Mouse (Mus musculus) kidney, embryonic 14.5 days (tissue): Measurements from ENCODE around the gene Drd3. TPM values are rescaled to one million over a fixed set of nuclear protein-coding genes. Genes with fewer than 3 reads are reported as not detected.
A peak's percentile ranks its signal among the peaks of the same experiment; 100 is the strongest.

Source experiments
- ATAC-seq: fragments of 200-750 bp; cut with Nextera tagmentation; 2 replicates; pipeline ENCODE4 v1.8.0; 2017; ENCODE audit warnings: moderate number of reproducible peaks, mild to moderate bottlenecking, moderate TSS enrichment, moderate library complexity; ENCODE audit not compliant: low FRiP score, low TSS enrichment
- H3K27ac ChIP-seq: fragments of 300-500 bp; sonication (generic); 2 replicates; pipeline ENCODE4 v1.5.1; 2014; ENCODE audit warnings: low read depth, mild to moderate bottlenecking, low read length, moderate library complexity, mixed read lengths
- H3K27me3 ChIP-seq: fragments of 300-500 bp; sonication (generic); 2 replicates; pipeline ENCODE4 v1.6.1; 2014; ENCODE audit warnings: mild to moderate bottlenecking, low read length; ENCODE audit not compliant: control insufficient read depth, insufficient read depth
- H3K36me3 ChIP-seq: fragments of 300-500 bp; sonication (generic); 2 replicates; pipeline ENCODE4 v1.6.1; 2014; ENCODE audit warnings: low read length, mixed read lengths; ENCODE audit not compliant: control insufficient read depth, insufficient read depth
- H3K4me1 ChIP-seq: fragments of 300-500 bp; sonication (generic); 2 replicates; pipeline ENCODE4 v1.6.1; 2014; ENCODE audit warnings: low read length, mixed read lengths; ENCODE audit not compliant: control insufficient read depth, insufficient read depth
- H3K4me2 ChIP-seq: fragments of 300-500 bp; sonication (generic); replicated peaks from 2 replicates; pipeline ENCODE4 v1.6.1; 2014; ENCODE audit warnings: low read depth, mild to moderate bottlenecking, low read length
- H3K4me3 ChIP-seq: fragments of 300-500 bp; sonication (generic); 2 replicates; pipeline ENCODE4 v1.5.1; 2014; ENCODE audit warnings: mild to moderate bottlenecking, low read length
- H3K9ac ChIP-seq: fragments of 300-500 bp; sonication (generic); 2 replicates; pipeline ENCODE4 v1.6.1; 2014; ENCODE audit warnings: low read depth, mild to moderate bottlenecking, low read length, moderate library complexity
- H3K9me3 ChIP-seq: fragments of 300-500 bp; sonication (generic); 2 replicates; pipeline ENCODE4 v1.6.1; 2016; ENCODE audit warnings: low read length; ENCODE audit not compliant: control insufficient read depth
- WGBS: fragments of 180-500 bp; shearing (Covaris S2); extraction: QIAGEN DNeasy Blood & Tissue Kit; methylation state at CpG from one replicate; pipeline ENCODE4 v1.1.7; 2014; 5-methylcytosine and 5-hydroxymethylcytosine counted together
- polyA plus RNA-seq: library from polyadenylated mRNA; unstranded; fragments of >200 nt; fragmentation: Nextera tagmentation; extraction: Ambion mirVana; gene quantifications from 2 replicates; pipeline ENCODE4 v1.2.1, GENCODE M21; 2014

The Drd3 gene
- polyA plus RNA-seq, 1 experiment from 2014 or later = 0.19 TPM

DNA sequence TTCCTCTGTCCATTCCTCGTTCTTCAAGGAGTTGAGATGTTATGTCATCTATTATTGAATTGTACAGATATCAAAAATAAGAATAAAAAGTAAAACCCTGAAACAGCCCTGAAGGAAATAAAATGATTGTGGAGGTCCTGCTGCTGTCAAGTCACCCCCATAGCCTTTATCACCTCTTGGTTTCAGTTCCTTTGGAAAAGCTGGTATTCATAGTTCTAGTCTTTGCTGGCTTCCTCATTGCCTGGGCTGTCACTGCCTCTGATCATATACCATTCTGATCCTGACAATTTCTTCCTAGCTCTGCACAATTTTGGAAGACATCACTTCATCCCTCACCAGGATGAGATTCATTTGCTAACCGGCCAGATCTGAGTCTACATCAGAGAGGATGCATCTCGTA, 23.1 kb downstream of the Drd3 start:
- Histone ChIP-seq H3K9me3 (no peaks in the 10 kb centered on the region), H3K4me3 (no peak overlapping the region), H3K4me2 (no peak overlapping the region), H3K27ac (no peak overlapping the region), H3K36me3 (no peaks in the 10 kb centered on the region), H3K4me1 (no peaks in the 10 kb centered on the region), H3K9ac (no peak overlapping the region), H3K27me3 (no peaks in the 10 kb centered on the region)
- WGBS = 92% methylated on average over 3 of the region's 3 CpGs
- ATAC-seq = no peak

DNA sequence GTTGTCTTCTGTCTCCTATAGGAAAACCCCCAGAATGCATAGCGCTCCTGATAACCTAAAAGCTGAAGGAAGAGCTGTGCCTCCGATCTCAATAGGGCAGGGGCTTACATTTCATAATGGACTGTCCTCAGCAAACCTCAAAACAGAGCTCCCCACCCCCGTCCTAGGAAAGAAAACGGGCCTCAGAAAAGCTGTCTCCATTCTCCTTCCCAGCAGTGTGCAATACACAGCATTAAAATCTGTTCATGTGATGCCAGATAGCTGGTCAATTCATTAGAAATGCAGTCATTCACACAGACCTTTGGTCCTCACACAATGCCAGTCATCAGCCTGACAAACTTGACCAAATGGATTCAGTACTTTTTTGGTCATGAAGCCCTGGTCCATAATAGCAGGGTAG, 45.7 kb downstream of the Drd3 start:
- H3K9ac ChIP-seq = no peak overlapping the region
- H3K27ac ChIP-seq = peak overlapping the region; percentile 47; the same call in 1 of the 2 replicates
- ATAC-seq = no peak
- no peaks in the 10 kb centered on the region for H3K9me3 ChIP-seq
- WGBS = 44% methylated on average over 4 of the region's 4 CpGs
- no peak overlapping the region for H3K4me3 ChIP-seq
- 0 out of 2 replicates have a peak, but pooled peaks cover 2% of the 10 kb centered on the region for H3K27me3 ChIP-seq
- no peak overlapping the region for H3K4me2 ChIP-seq
- H3K36me3 ChIP-seq = no peaks in the 10 kb centered on the region
- H3K4me1 ChIP-seq = peaks cover 6% of the 10 kb centered on the region; the same call in 1 of the 2 replicates

DNA sequence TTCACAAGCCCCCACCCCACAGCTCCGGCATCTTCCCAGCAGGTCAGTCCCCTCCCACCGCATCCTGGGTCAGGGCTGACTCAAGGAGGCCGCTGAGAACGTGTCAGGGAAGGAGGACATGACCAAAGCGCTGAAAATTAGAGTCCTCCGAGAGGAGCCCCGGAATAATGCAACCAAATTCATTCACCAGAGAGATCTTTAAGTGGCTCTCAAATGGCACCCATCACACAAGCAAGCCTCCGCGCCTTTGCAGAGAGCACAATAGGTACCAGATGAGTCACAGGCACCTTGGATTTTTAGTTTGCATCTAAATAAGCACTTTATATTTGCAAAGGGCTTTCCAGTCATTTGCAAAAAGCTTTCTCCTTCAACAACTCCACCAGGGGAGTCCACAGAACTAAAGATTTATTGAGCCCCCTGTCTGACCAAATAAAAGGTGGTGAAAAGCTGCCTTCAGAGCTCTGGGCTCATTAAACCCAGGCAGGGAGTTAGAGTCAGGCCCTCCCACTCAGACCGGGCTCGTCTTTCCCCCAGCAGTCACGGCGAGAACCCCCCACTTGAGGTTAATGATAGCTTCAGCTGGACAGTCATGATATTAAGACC, 46.4 kb downstream of the Drd3 start:
- H3K9ac ChIP-seq = no peak overlapping the region
- H3K4me2 ChIP-seq = peak overlapping the region; percentile 35
- no peaks in the 10 kb centered on the region for H3K36me3 ChIP-seq
- H3K27me3 ChIP-seq = 0 out of 2 replicates have a peak, but pooled peaks cover 2% of the 10 kb centered on the region
- ATAC-seq = peak; percentile 81; the same call in 1 of the 2 replicates
- no peak overlapping the region for H3K4me3 ChIP-seq
- H3K9me3 ChIP-seq = no peaks in the 10 kb centered on the region
- WGBS = 9% methylated on average over 13 of the region's 13 CpGs
- H3K4me1 ChIP-seq = peaks cover 6% of the 10 kb centered on the region; the same call in 1 of the 2 replicates
- peak overlapping the region; percentile 65; the same call in 1 of the 2 replicates for H3K27ac ChIP-seq

DNA sequence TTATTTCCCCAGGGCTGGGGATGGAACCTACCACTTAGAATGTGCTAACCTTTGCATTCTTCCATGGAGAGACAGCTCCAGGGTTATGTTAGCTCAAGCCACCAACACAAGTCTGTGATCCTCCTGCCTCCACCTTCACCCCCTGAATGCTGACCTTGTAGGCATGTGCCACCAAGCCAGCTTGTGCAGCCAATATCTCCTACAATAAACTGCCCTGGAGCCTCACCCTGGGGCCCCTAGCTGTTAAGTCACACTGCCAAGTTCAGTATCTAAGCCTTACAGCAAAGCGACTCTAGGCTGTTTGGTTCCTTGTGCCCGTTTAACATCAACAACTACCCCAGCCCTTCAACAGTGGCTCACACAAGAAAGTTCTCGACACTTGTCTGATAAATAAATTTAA, 47.3 kb downstream of the Drd3 start:
- H3K36me3 ChIP-seq = no peaks in the 10 kb centered on the region
- ATAC-seq = 0 out of 2 replicates have a peak, but pooled peaks have one; percentile 1
- peak overlapping the region; percentile 65; the same call in 1 of the 2 replicates for H3K27ac ChIP-seq
- H3K9me3 ChIP-seq = no peaks in the 10 kb centered on the region
- H3K4me2 ChIP-seq = no peak overlapping the region
- 0 out of 2 replicates have a peak, but pooled peaks cover 2% of the 10 kb centered on the region for H3K27me3 ChIP-seq
- H3K4me3 ChIP-seq = no peak overlapping the region
- H3K9ac ChIP-seq = no peak overlapping the region
- 24% methylated on average over 3 of the region's 3 CpGs for WGBS
- peaks cover 6% of the 10 kb centered on the region; the same call in 1 of the 2 replicates for H3K4me1 ChIP-seq

DNA sequence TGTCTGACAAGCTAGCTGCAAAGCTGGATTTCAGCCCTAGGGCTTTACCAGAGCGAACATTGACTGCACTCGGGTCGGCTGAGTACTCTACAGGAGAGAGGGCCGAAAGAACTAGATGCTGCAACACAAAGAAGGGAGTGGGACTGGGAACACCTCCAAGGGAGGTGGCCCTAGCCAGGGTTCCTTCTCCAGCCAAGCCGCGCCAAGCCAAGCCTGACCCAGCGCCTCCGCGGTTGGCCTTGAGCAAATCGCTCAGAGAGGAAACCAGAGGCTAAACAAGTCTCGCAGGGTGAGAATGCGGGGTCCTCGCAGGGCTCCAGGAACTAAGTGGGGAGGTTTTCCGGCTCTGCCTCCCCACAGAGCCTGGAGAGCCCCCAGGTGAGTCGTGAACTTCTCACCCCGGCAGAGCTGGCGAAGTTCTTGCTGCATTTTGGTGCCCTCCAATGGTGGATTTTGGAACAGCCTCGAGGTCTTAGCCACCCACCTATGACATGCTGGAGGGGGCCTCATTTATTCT, 48.0 kb downstream of the Drd3 start:
- peak overlapping the region; percentile 65; the same call in 1 of the 2 replicates for H3K27ac ChIP-seq

DNA sequence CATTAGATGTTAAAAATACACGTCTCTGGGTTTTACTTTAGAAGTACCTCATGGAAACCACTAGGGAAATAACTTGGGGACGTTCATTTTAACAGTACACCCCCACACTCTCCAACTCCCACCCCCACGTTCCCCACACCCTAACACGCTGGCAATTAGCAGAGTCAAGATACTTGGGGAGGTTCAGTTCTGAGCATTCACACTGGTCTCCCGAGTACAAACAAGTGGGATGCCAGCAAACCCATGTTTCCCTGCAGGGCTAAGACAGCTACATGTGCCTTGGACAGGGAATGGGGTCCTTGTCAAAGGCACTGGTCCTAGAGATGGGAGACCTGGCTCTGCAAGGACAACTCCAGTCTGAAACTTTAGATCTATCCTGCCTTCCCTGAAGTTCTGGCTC, 48.6 kb downstream of the Drd3 start:
- H3K4me2 ChIP-seq = no peak overlapping the region
- no peaks in the 10 kb centered on the region for H3K36me3 ChIP-seq
- H3K4me1 ChIP-seq = peaks cover 6% of the 10 kb centered on the region; the same call in 1 of the 2 replicates
- H3K4me3 ChIP-seq = no peak overlapping the region
- no peak overlapping the region for H3K27ac ChIP-seq
- H3K9me3 ChIP-seq = no peaks in the 10 kb centered on the region
- H3K9ac ChIP-seq = no peak overlapping the region
- H3K27me3 ChIP-seq = 0 out of 2 replicates have a peak, but pooled peaks cover 2% of the 10 kb centered on the region
- no peak for ATAC-seq
- WGBS = 35% methylated on average over 5 of the region's 5 CpGs

More for the DNA sequence above, 48.0 kb downstream of the Drd3 start:
- Histone ChIP-seq H3K4me3 (peak overlapping the region; percentile 28; the same call in 1 of the 2 replicates), H3K36me3 (no peaks in the 10 kb centered on the region), H3K9me3 (no peaks in the 10 kb centered on the region), H3K4me1 (peaks cover 6% of the 10 kb centered on the region; the same call in 1 of the 2 replicates), H3K27me3 (0 out of 2 replicates have a peak, but pooled peaks cover 2% of the 10 kb centered on the region), H3K9ac (peak overlapping the region; percentile 9; the same call in 1 of the 2 replicates), H3K4me2 (peak overlapping the region; percentile 48)
- 1% methylated on average over 18 of the region's 18 CpGs for WGBS
- ATAC-seq = peak; percentile 80

DNA sequence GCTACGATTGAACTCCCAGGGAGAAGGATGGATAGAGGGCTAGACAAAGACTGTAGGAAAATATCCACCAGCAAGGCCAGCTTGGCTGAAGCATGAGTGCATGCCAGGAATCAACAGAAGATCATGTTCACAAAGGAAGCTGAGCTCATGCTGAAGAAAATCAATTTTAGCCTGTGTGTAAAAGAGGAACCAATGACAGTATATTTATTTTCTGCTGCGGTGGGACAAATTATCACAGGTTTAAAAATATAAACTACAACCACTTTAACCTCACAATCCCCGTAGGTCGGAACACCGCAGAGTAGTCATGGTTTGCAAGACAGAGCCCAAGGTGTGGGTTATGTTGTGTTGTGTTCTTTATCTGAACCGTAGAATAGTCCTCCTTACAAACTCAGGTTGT, 50.5 kb downstream of the Drd3 start:
- Histone ChIP-seq H3K4me1 (peaks cover 6% of the 10 kb centered on the region; the same call in 1 of the 2 replicates), H3K9me3 (no peaks in the 10 kb centered on the region), H3K4me3 (no peak overlapping the region), H3K27ac (no peak overlapping the region), H3K27me3 (0 out of 2 replicates have a peak, but pooled peaks cover 2% of the 10 kb centered on the region), H3K4me2 (no peak overlapping the region), H3K36me3 (no peaks in the 10 kb centered on the region), H3K9ac (no peak overlapping the region)
- WGBS = 87% methylated on average over 6 of the region's 6 CpGs
- no peak for ATAC-seq

DNA sequence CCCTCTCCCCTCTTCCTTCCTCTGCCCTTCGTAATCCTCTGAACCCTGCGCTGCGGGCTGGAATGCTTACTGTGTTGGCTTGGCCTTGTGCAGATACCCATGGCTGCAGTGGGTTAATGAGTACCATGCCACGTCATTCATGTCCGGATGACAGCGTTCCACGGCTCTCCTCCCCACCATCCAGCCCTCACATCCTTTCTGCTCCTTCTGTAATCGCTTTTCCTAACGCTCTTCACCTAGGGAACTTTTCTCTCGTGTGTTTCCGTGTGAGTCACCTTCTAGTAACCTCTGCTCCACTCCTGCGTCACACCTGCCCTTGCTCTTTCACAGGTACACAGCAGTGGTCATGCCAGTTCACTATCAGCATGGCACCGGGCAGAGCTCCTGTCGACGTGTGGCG, 53.2 kb downstream of the Drd3 start:
- Histone ChIP-seq H3K27ac (no peak overlapping the region), H3K4me3 (no peak overlapping the region), H3K9me3 (no peaks in the 10 kb centered on the region), H3K36me3 (no peaks in the 10 kb centered on the region), H3K4me2 (no peak overlapping the region), H3K4me1 (no peaks in the 10 kb centered on the region), H3K9ac (no peak overlapping the region), H3K27me3 (0 out of 2 replicates have a peak, but pooled peaks cover 2% of the 10 kb centered on the region)
- ATAC-seq = peak; percentile 76; the same call in 1 of the 2 replicates
- WGBS = 66% methylated on average over 16 of the region's 16 CpGs

DNA sequence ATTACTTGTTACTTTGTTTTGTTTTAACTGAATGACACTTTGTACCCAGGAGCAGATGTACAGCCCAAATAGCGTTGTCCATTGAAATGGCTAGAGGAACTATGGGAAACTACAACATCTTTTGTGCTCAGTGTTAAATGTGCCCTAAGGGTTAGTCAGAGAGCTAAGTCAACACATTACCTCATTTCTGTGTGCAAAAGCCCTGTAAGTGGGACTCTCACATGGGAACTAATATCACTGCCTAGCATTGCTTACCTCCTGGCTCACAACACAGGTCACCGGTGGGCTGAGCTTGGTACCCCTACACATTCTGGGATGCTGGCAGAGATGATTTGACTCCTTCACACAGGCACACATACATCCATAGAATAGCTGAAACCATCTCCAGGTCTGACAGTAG, 55.6 kb downstream of the Drd3 start:
- Histone ChIP-seq H3K4me2 (no peak overlapping the region), H3K27me3 (no peaks in the 10 kb centered on the region), H3K9ac (no peak overlapping the region), H3K27ac (no peak overlapping the region), H3K4me1 (no peaks in the 10 kb centered on the region), H3K4me3 (no peak overlapping the region), H3K36me3 (no peaks in the 10 kb centered on the region), H3K9me3 (no peaks in the 10 kb centered on the region)
- ATAC-seq = no peak
- WGBS = 97% methylated on average over 2 of the region's 2 CpGs
